Mouse (Mus musculus) left cerebral cortex, postnatal 36 days (tissue): Measurements from ENCODE around the gene Sln. TPM values are rescaled to one million over a fixed set of nuclear protein-coding genes. Genes with fewer than 3 reads are reported as not detected.

ENCODE experiments used
- DNase-seq, 2 experiments: peaks; one replicate each; pipeline ENCODE4 v3.0.0; 2021 to 2022; ENCODE audit warnings: low spot score in 2 of 2, mixed read lengths in 1 of 2
- intact Hi-C: fragments of 180-260 bp; cut with DNase I; formaldehyde crosslinking; loops from one replicate; pipeline ENCODE4 v1.15.1; 2025
- total RNA-seq, 2 experiments: library from RNA; stranded (reverse); gene quantifications; 2 replicates each; pipeline ENCODE4 v1.2.3; 2021

Gene Sln
- total RNA-seq, 2 experiments from 2014 or later, result 0.29 TPM; not detected in 1

- no peak for DNase-seq
- intact Hi-C loops, result loop anchor here (10.0 kb wide), 1 partner anchor 209 kb away; no protein-coding TSS in a partner anchor
Measured at GRCm38 (mm10) chr9:53895827-53896226, 45.9 kb downstream of the Sln start.

GRCm38 (mm10) chr9:53899836-53900235 lies 49.9 kb downstream of the Sln start:
- DNase-seq, result peak in 1 of 2 experiments; percentile 31
- intact Hi-C loops, result loop anchor here (10.0 kb wide), 1 partner anchor 205 kb away; no protein-coding TSS in a partner anchor

DNA sequence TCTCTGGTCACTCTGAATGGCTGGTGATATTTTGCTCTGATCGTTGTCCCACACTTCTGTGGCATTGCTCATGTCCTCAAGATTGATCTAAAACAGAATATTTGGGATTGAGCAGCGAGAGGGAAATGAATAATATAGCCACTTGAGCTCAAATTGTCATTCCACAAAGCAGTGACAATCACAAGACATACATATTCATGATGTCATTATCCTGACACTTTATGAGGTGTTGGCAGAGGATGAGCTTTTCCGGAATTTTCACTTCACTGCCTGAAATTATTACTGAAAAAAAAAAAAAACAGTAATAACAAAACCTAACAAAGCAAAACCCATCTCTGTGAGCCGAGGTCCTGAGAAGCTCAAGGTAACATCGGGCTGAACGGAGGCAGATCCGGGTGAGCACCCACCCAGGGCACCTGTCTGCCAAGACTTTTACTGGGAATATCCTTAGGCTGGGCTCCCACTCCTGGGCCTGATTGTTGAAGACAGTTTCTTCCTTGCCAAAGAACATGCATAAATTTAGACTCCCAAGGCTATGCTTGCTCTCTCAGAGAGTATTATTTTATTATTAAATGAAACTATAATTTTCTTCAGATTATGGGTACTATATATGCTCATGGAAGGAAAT lies 53.4 kb downstream of the Sln start:
- peak; percentile 26 to 49 for DNase-seq
- intact Hi-C loops, result no loop called here

Other genes with a start within 250 kb of the Sln start
- gene Acat1, start 239.8 kb upstream of the Sln start, total RNA-seq, result 10 to 100 TPM; 49.8 to 53.4 TPM
- 10 to 100 TPM; 51.1 to 57.7 TPM for gene Cul5, start 180.2 kb upstream of the Sln start, total RNA-seq
- gene Rab39, start 143.9 kb upstream of the Sln start, total RNA-seq, result 1 to 10 TPM; 1.2 to 1.7 TPM
- gene Slc35f2, start 78.6 kb upstream of the Sln start, total RNA-seq, result 1 to 10 TPM; 3.3 TPM
- 100 to 1,000 TPM; 175 to 181 TPM for gene Elmod1, start 125.1 kb downstream of the Sln start, total RNA-seq
- gene Tnfaip8l3, start 218.2 kb downstream of the Sln start, total RNA-seq, result 1 to 10 TPM; 5.8 to 9.8 TPM